Mouse (Mus musculus): ENCODE data around the gene Tm9sf1.
A peak's percentile ranks its signal among the peaks of the same experiment; 100 is the strongest.

- TF ChIP-seq CTCF (IDR thresholded peaks at IDR 0.05; ENCODE audit: low read depth) (peak; percentile 68), EP300 (IDR thresholded peaks at IDR 0.05; ENCODE audit: low read depth) (no peak)
These were observed 14.3 kb downstream of the Tm9sf1 start for GRCm38 (mm10) chr14:55629312-55629711.

All from heart, postnatal 0 days (tissue).